Mouse (Mus musculus) stomach, postnatal 0 days (tissue): Measurements from ENCODE around the gene Mmp9.

Experiments
- CTCF ChIP-seq: IDR thresholded peaks from 2 replicates; pipeline ENCODE4 v1.5.1; 2016; ENCODE audit warnings: antibody characterized with exemption, low read depth, mild to moderate bottlenecking, moderate library complexity
- EP300 ChIP-seq: optimal IDR thresholded peaks from 2 replicates; pipeline ENCODE3; 2016; ENCODE audit warnings: antibody characterized with exemption

- TF ChIP-seq CTCF (no peak), EP300 (no peak)
Measured at GRCm38 (mm10) chr2:164964242-164964894, 23.8 kb downstream of the Mmp9 start.
